ENCODE assay signal across 24 mouse cellular contexts in the genomic region with DNA sequence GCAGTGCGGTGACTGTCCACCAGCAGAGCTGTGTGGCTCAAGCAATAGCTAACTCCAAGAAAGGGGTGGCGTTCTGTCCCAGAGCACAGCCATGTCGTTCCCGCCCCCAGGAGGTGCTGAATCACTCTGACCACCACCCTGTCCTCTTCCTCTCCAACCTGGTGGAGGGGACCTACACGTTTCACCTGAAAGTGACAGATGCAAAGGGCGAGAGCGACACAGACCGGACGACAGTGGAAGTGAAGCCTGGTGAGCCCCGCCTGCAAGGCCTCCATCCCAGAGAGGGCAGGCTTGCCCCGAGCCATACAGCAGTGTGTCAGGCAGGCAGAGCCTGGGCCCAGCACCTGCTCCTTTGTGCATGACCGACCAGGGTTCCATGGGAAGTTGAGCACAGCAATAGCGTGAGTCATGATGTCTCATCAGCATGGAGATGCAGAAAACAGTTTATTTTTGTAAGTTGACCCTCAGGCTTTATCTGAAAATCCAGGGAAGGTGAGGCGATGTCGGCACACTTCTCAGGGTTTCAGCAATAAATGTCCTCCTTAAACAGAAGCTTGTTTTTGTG.
DNase-seq lines count a peak whose midpoint lies in the region; ATAC-seq and TF ChIP-seq lines count a peak whose summit lies in the region.
"Had no signal": no experiment of that assay in that cellular context is flagged by ENCODE, and none has a peak within 500 bp of the region (broad histone marks: within the 10 kb centered on the region; RNA-seq: fewer than 3 reads in every experiment).

No protein-coding gene starts in this region.

- no peaks in the 10 kb centered on the region for H3K9me3 ChIP-seq in forebrain, embryonic 11.5 days (ENCODE audit: control insufficient read depth, low read length)
- no peaks in the 10 kb centered on the region for H3K9me3 ChIP-seq in forebrain, embryonic 15.5 days
- H3K9me3 ChIP-seq in embryonic facial prominence, embryonic 15.5 days (replicated peaks): no peaks in the 10 kb centered on the region
- H3K9me3 ChIP-seq: hindbrain, embryonic 10.5 days; midbrain, embryonic 12.5 days had no signal

- no peak overlapping the region for H3K4me3 ChIP-seq in forebrain, embryonic 11.5 days (ENCODE audit: low read depth, low read length)
- H3K4me3 ChIP-seq in forebrain, embryonic 15.5 days: no peak overlapping the region
- no peak overlapping the region for H3K4me3 ChIP-seq in C2C12 (ENCODE audit: insufficient read depth, poor library complexity, severe bottlenecking)
- H3K4me3 ChIP-seq in embryonic facial prominence, embryonic 15.5 days (replicated peaks): no peak overlapping the region
- H3K4me3 ChIP-seq: hindbrain, embryonic 10.5 days; left cerebral cortex, adult 2 months; midbrain, embryonic 12.5 days had no signal

- no peaks in the 10 kb centered on the region for H3K4me1 ChIP-seq in forebrain, embryonic 11.5 days (replicated peaks; ENCODE audit: control insufficient read depth, insufficient read depth, low read length)
- H3K4me1 ChIP-seq in forebrain, embryonic 15.5 days: peaks cover 5% of the 10 kb centered on the region
- H3K4me1 ChIP-seq in embryonic facial prominence, embryonic 15.5 days: no peaks in the 10 kb centered on the region; the same call in 1 of the 2 replicates
- H3K4me1 ChIP-seq: midbrain, embryonic 12.5 days had no signal

- no peak overlapping the region for H3K27ac ChIP-seq in forebrain, embryonic 11.5 days (ENCODE audit: low read depth, low read length)
- H3K27ac ChIP-seq in forebrain, embryonic 15.5 days (replicated peaks): no peak overlapping the region
- H3K27ac ChIP-seq in embryonic facial prominence, embryonic 15.5 days (replicated peaks): no peak overlapping the region
- H3K27ac ChIP-seq: hindbrain, embryonic 10.5 days; left cerebral cortex, adult 2 months; midbrain, embryonic 12.5 days had no signal

- no peak for ATAC-seq in forebrain, embryonic 11.5 days (replicated peaks; ENCODE audit: low FRiP score)
- no peak for ATAC-seq in forebrain, embryonic 15.5 days (replicated peaks)
- ATAC-seq in Patski: peak; percentile 91
- 0 out of 2 replicates have a peak, but pooled peaks have one; percentile 15 for ATAC-seq in embryonic facial prominence, embryonic 15.5 days (ENCODE audit: insufficient number of reproducible peaks, low FRiP score, low TSS enrichment, low read depth)
- ATAC-seq in erythroid progenitor cell, adult 5-6 weeks (replicated peaks; ENCODE audit: low FRiP score, poor library complexity, severe bottlenecking): no peak
- ATAC-seq: activated CD4-positive, CD25-positive, alpha-beta regulatory T cell, adult 4 months; CD4-positive, CD25-positive, alpha-beta regulatory T cell, adult 4 months; forebrain, embryonic 14.5 days had no signal

- no peak for TF ChIP-seq CTCF in C2C12 (IDR thresholded peaks at IDR 0.05; ENCODE audit: control insufficient read depth, insufficient read depth, insufficient read length)
- no peak for TF ChIP-seq CTCF in Patski (IDR thresholded peaks at IDR 0.05)

- H3K4me2 ChIP-seq in forebrain, embryonic 11.5 days (ENCODE audit: low read depth, low read length, severe bottlenecking): no peak overlapping the region
- no peak overlapping the region for H3K4me2 ChIP-seq in forebrain, embryonic 15.5 days (replicated peaks)
- no peak overlapping the region for H3K4me2 ChIP-seq in embryonic facial prominence, embryonic 15.5 days (replicated peaks)
- H3K4me2 ChIP-seq: midbrain, embryonic 12.5 days had no signal

- peak; percentile 44 for DNase-seq in forebrain, embryonic 11.5 days (ENCODE audit: low spot score)
- peak; percentile 76 for DNase-seq in Patski (ENCODE audit: low read depth, low spot score)
- DNase-seq in embryo, embryonic 11 days: no peak
- no peak for DNase-seq in heart, adult 9 months (ENCODE audit: low spot score in 2 of 2)
- DNase-seq: cerebellum, adult 11-12 months; cerebellum, postnatal 14 days; gastrocnemius, postnatal 25 days; kidney, adult 2 months; kidney, postnatal 14 days; layer of hippocampus, adult 9-11 months; left cerebral cortex, postnatal 4 days; liver; right cerebral cortex, postnatal 14 days; thymus, postnatal 14 days had no signal

- POLR2A ChIA-PET in Patski (lab: Charles Lee): interaction anchor here (0.6 to 1.4 kb wide), 2 partner anchors 95 to 147 kb away, joined by 4 to 5 read pairs; no protein-coding TSS in a partner anchor

- H3K79me2 ChIP-seq in C2C12 (ENCODE audit: control insufficient read depth, insufficient read depth): no peaks in the 10 kb centered on the region

- H3ac ChIP-seq in C2C12 (ENCODE audit: control insufficient read depth, insufficient read length, low read depth): no peak overlapping the region

- CTCF ChIA-PET in Patski (lab: Charles Lee): interaction anchor here (1.2 to 4.1 kb wide), 7 partner anchors 17 to 284 kb away, joined by 3 to 25 read pairs (median 5); a partner anchor contains a TSS

- 94% methylated on average over 15 of the region's 15 CpGs for WGBS in forebrain, embryonic 11.5 days
- WGBS in forebrain, embryonic 15.5 days: 95% methylated on average over 15 of the region's 15 CpGs
- 92% methylated on average over 15 of the region's 15 CpGs for WGBS in embryonic facial prominence, embryonic 15.5 days

- H3K36me3 ChIP-seq in forebrain, embryonic 11.5 days (ENCODE audit: control insufficient read depth, insufficient read depth, low read length): no peaks in the 10 kb centered on the region; the same call in 1 of the 2 replicates
- peaks cover 19% of the 10 kb centered on the region; the same call in 1 of the 2 replicates for H3K36me3 ChIP-seq in forebrain, embryonic 15.5 days
- peaks cover 19% of the 10 kb centered on the region for H3K36me3 ChIP-seq in C2C12 (ENCODE audit: control insufficient read depth, insufficient read depth)
- H3K36me3 ChIP-seq in embryonic facial prominence, embryonic 15.5 days: peaks cover 60% of the 10 kb centered on the region

- no peaks in the 10 kb centered on the region for H3K79me3 ChIP-seq in C2C12 (ENCODE audit: low read depth)

- in situ Hi-C loops in Patski (cut with MboI; ENCODE audit: low pct_unique_long_range_greater_than_20kb): loop anchor here (5.0 to 10.0 kb wide), 2 partner anchors 94 to 256 kb away; no protein-coding TSS in a partner anchor

- H3K9ac ChIP-seq in forebrain, embryonic 11.5 days (ENCODE audit: low read length): no peak overlapping the region
- no peak overlapping the region for H3K9ac ChIP-seq in forebrain, embryonic 15.5 days (replicated peaks)
- H3K9ac ChIP-seq in embryonic facial prominence, embryonic 15.5 days: no peak overlapping the region
- H3K9ac ChIP-seq: midbrain, embryonic 12.5 days had no signal

- H3K27me3 ChIP-seq in forebrain, embryonic 11.5 days (ENCODE audit: control insufficient read depth, insufficient read depth, low read length): no peaks in the 10 kb centered on the region
- no peaks in the 10 kb centered on the region for H3K27me3 ChIP-seq in forebrain, embryonic 15.5 days
- no peaks in the 10 kb centered on the region for H3K27me3 ChIP-seq in C2C12 (ENCODE audit: control insufficient read depth, insufficient read depth, insufficient read length)
- H3K27me3 ChIP-seq in Patski: no peaks in the 10 kb centered on the region
- no peaks in the 10 kb centered on the region for H3K27me3 ChIP-seq in embryonic facial prominence, embryonic 15.5 days

TF ChIP-seq in C2C12, 6 proteins besides CTCF, POLR2A, EP300 and RAD21:
- TF ChIP-seq MYOG (IDR thresholded peaks at IDR 0.05; ENCODE audit: control insufficient read depth, extremely low read depth, insufficient read length): no peak
- TF ChIP-seq FOSL1 (IDR thresholded peaks at IDR 0.05; ENCODE audit: insufficient read depth, low read length, poor library complexity, severe bottlenecking): peak; percentile 59
- TF ChIP-seq CEBPB (IDR thresholded peaks at IDR 0.05; ENCODE audit: low read depth): no peak
- TF ChIP-seq MYOD1 (IDR thresholded peaks at IDR 0.05; ENCODE audit: control insufficient read depth, insufficient read length, low read depth): peak; percentile 85
- TF ChIP-seq MAX (IDR thresholded peaks at IDR 0.05): no peak
- no peak for TF ChIP-seq USF1 (IDR thresholded peaks at IDR 0.05; ENCODE audit: low read depth)

Comparison
In these comparisons a context has a peak if more than half of its experiments do, and no peak if none do; other contexts are left out.
1. ATAC-seq: peak in Patski (single experiment) and embryonic facial prominence, embryonic 15.5 days (single experiment); none in forebrain, embryonic 11.5 days (single experiment), forebrain, embryonic 15.5 days (single experiment) and erythroid progenitor cell, adult 5-6 weeks (single experiment).
2. DNase-seq: peak in forebrain, embryonic 11.5 days (single experiment) and Patski (single experiment); none in embryo, embryonic 11 days (single experiment) and heart, adult 9 months (0 of 2).